Mouse (Mus musculus) erythroblast, embryonic 14.5 days (primary cell): ENCODE results near the gene Ces4a.

Source experiments
- GATA1 ChIP-seq: IDR thresholded peaks from 2 replicates; pipeline ENCODE4 v1.6.1; 2012; ENCODE audit warnings: low read length, inconsistent platforms, mixed read lengths
- TAL1 ChIP-seq: IDR thresholded peaks from 3 replicates; pipeline ENCODE4 v1.6.1; 2012; ENCODE audit warnings: low read length, inconsistent platforms, mixed read lengths

GRCm38 (mm10) chr8:105171116-105172002 is 39.8 kb downstream of the Ces4a start:
- no peak for TF ChIP-seq TAL1
- no peak for TF ChIP-seq GATA1
